Mouse (Mus musculus) gastrocnemius, adult 2 months (tissue): Measurements from ENCODE around the gene Gper1. TPM values are rescaled to one million over a fixed set of nuclear protein-coding genes. Genes with fewer than 3 reads are reported as not detected.
A peak's percentile ranks its signal among the peaks of the same experiment; 100 is the strongest.

ENCODE experiments used
- DNase-seq: peaks from one replicate; pipeline ENCODE4 v3.0.0; 2022
- H3K27ac ChIP-seq: fragments of 200-600 bp; 2 replicates; pipeline ENCODE4 v1.8.1; 2022; ENCODE audit warnings: mild to moderate bottlenecking
- H3K4me3 ChIP-seq: fragments of 200-600 bp; 2 replicates; pipeline ENCODE4 v1.8.1; 2022; ENCODE audit warnings: mild to moderate bottlenecking, moderate library complexity
- CTCF ChIP-seq: fragments of 200-600 bp; IDR thresholded peaks from 2 replicates; pipeline ENCODE4 v1.8.1; 2022; ENCODE audit warnings: antibody characterized with exemption, mild to moderate bottlenecking, moderate library complexity
- intact Hi-C: fragments of 180-260 bp; cut with DNase I; formaldehyde crosslinking; loops from one replicate; pipeline ENCODE4 v1.15.1; 2025
- total RNA-seq, 2 experiments: library from RNA; stranded (reverse); gene quantifications; 2 replicates each; pipeline ENCODE4 v1.2.3; 2021

Gper1 gene
- total RNA-seq, 2 experiments from 2014 or later, result 1.3 to 2.7 TPM

GRCm38 (mm10) chr5:139442428-139442827 is 19.5 kb downstream of the Gper1 start:
- no peak overlapping the region for H3K4me3 ChIP-seq
- no peak for DNase-seq
- intact Hi-C loops, result no loop called here
- H3K27ac ChIP-seq, result peak overlapping the region; percentile 74
- TF ChIP-seq CTCF, result no peak

GRCm38 (mm10) chr5:139442962-139443361 is 20.0 kb downstream of the Gper1 start:
- TF ChIP-seq CTCF, result no peak
- intact Hi-C loops, result no loop called here
- no peak for DNase-seq
- Histone ChIP-seq H3K27ac (peak overlapping the region; percentile 74), H3K4me3 (no peak overlapping the region)

- no peak overlapping the region for H3K4me3 ChIP-seq
- DNase-seq, result peak; percentile 38
- TF ChIP-seq CTCF, result peak; percentile 43
- intact Hi-C loops, result no loop called here
- no peak overlapping the region for H3K27ac ChIP-seq
Measured at GRCm38 (mm10) chr5:139445258-139445657, 22.3 kb downstream of the Gper1 start.

DNA sequence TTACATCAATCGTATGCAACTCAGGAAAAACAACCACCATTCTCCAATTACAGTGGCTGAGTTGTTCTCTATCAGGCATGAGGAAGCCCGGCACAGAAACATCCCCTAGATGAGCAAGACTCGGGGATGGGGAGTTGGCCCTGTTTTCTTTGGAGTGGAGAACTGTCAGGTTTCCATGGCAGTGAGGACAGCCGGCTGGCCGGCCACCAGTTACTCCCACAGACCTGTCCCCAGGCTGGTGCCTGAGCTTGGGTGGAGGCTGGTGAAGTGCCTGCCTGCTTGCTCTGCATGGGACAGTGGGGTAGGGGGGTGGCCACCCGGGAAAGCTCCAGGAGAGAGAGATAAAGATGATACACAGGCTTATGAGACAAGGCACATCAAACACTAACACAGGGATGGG is 25.1 kb downstream of the Gper1 start:
- no peak for DNase-seq
- intact Hi-C loops, result no loop called here
- H3K27ac ChIP-seq, result no peak overlapping the region
- no peak overlapping the region for H3K4me3 ChIP-seq
- TF ChIP-seq CTCF, result no peak

- no peak for DNase-seq
- intact Hi-C loops, result no loop called here
- TF ChIP-seq CTCF, result no peak
- H3K4me3 ChIP-seq, result no peak overlapping the region
- no peak overlapping the region for H3K27ac ChIP-seq
Measured at GRCm38 (mm10) chr5:139449161-139449791, 26.3 kb downstream of the Gper1 start.

- H3K4me3 ChIP-seq, result no peak overlapping the region
- intact Hi-C loops, result no loop called here
- DNase-seq, result no peak
- H3K27ac ChIP-seq, result no peak overlapping the region
- TF ChIP-seq CTCF, result no peak
Measured at GRCm38 (mm10) chr5:139449926-139450325, 27.0 kb downstream of the Gper1 start.

DNA sequence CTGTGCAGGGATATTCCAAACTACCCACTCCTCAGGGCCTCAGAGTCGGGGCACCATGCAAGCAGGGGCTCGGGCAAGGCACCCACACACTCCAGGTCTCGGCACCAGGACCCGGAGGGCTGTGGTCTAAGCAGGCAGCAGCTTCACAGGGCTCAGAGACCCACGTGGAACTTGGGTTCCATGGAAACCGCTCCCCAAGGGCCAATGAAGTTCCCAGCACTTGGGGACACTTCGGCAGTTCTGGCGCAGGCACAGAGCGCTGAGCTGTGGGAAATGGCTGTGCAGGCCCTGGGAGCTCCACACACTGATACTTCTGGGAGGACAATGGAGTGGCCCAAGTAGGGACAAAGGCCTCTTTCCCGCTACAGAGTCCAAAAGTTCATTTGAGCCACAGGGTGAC is 30.1 kb downstream of the Gper1 start:
- DNase-seq, result peak; percentile 32
- no peak for TF ChIP-seq CTCF
- Histone ChIP-seq H3K27ac (peak overlapping the region; percentile 52), H3K4me3 (no peak overlapping the region)
- intact Hi-C loops, result no loop called here

- DNase-seq, result no peak
- no peak overlapping the region for H3K4me3 ChIP-seq
- intact Hi-C loops, result no loop called here
- H3K27ac ChIP-seq, result peak overlapping the region; percentile 20
- TF ChIP-seq CTCF, result no peak
Measured at GRCm38 (mm10) chr5:139455166-139455565, 32.2 kb downstream of the Gper1 start.

DNA sequence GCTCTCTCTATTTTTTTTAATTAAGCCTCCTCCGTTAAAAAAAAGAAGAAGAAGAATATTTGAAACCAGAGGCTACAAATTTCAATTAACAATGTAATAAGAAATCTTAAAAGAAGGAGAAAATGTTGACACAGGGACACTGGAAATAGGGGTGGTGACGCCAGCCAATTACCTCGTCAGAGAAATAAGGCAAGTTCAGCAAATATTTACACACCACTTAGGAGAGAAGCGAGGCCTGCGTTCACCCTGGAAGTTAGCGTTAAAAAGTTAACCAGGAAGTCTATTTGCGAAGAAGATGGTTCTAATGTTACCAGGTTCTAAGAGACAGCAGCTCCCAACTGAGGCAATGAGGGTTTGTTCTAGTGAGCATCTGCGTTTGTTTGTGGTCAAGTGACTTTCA is 34.3 kb downstream of the Gper1 start:
- H3K27ac ChIP-seq, result no peak overlapping the region
- TF ChIP-seq CTCF, result no peak
- no peak overlapping the region for H3K4me3 ChIP-seq
- intact Hi-C loops, result no loop called here
- no peak for DNase-seq

- peak overlapping the region; percentile 84 for H3K27ac ChIP-seq
- H3K4me3 ChIP-seq, result peak overlapping the region; percentile 91
- no peak for TF ChIP-seq CTCF
- intact Hi-C loops, result loop anchor here (2.0 to 5.0 kb wide), 3 partner anchors 25 to 98 kb away; partner anchors contain the start of genes C130050O18Rik and Zfand2a
- DNase-seq, result no peak
Measured at GRCm38 (mm10) chr5:139459938-139460337, 37.0 kb downstream of the Gper1 start.

- no peak for TF ChIP-seq CTCF
- H3K27ac ChIP-seq, result peak within 1 kb of the TSS; percentile 84
- intact Hi-C loops, result loop anchor here (2.0 to 5.0 kb wide), 3 partner anchors 24 to 98 kb away; partner anchors contain the start of genes C130050O18Rik and Zfand2a
- peak; percentile 99 for DNase-seq
- peak within 1 kb of the TSS; percentile 91 for H3K4me3 ChIP-seq
Measured at GRCm38 (mm10) chr5:139460384-139461067, 37.6 kb downstream of the Gper1 start, which contains the start of gene 3110082I17Rik. 3110082I17Rik (minus strand) TSS chr5:139460527.

DNA sequence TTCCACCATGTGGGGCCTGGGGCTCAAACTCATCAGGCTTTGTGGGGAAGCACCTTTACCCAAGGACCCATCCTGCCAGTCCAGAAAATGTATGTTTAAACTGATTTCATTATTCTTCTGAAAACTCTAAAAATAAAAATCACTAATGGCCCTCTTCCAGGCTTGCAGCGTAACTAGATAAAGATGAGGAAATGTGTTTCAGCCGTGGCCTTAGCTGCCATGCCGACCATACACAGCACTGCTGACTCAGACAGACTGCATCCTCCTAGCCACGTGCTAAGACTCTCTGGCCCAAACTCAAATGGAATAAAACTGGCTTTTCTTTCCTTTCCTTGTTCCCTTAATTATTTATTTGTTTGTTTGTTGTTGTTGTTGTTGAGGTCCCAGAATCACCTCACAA is 41.9 kb downstream of the Gper1 start:
- no peak for DNase-seq
- Histone ChIP-seq H3K4me3 (no peak overlapping the region), H3K27ac (no peak overlapping the region)
- TF ChIP-seq CTCF, result no peak
- intact Hi-C loops, result loop anchor here (5.0 kb wide), 3 partner anchors 58 to 123 kb away; partner anchors contain the start of gene C130050O18Rik

DNA sequence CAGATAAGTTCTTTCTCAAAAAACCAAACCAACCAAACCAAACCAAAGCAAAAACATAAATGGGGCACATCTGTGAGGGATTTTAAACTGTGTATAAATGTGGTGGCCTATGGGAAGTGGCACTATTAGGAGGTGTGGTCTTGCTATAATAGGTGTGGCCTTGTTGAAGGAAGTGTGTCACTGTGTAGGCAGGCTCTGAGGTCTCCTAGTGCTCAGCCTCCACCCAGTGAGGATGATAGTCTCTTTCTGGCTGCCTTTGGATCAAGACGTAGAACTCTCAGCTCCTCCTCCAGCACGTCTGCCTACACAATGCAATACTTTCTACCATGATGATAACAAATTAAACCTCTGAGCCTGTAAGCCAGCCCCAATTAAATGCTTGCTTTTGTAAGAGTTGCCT is 43.4 kb downstream of the Gper1 start:
- Histone ChIP-seq H3K27ac (no peak overlapping the region), H3K4me3 (no peak overlapping the region)
- no peak for TF ChIP-seq CTCF
- no peak for DNase-seq
- intact Hi-C loops, result loop anchor here (5.0 kb wide), 1 partner anchor 124 kb away; no protein-coding TSS in a partner anchor

GRCm38 (mm10) chr5:139466801-139467200 is 43.9 kb downstream of the Gper1 start:
- intact Hi-C loops, result loop anchor here (5.0 kb wide), 1 partner anchor 124 kb away; no protein-coding TSS in a partner anchor
- no peak for TF ChIP-seq CTCF
- H3K4me3 ChIP-seq, result no peak overlapping the region
- no peak overlapping the region for H3K27ac ChIP-seq
- no peak for DNase-seq
